Mouse (Mus musculus): ENCODE results near the gene Taco1. TPM values are rescaled to one million over a fixed set of nuclear protein-coding genes. Genes with fewer than 3 reads are reported as not detected.

Taco1 gene
- total RNA-seq, 2 experiments from 2014 or later, result 0.17 to 1.2 TPM

GRCm38 (mm10) chr11:106058020-106058419 is 7.8 kb upstream of the Taco1 start:
- ATAC-seq (replicated peaks; ENCODE audit: low FRiP score, poor library complexity, severe bottlenecking), result no peak

- ATAC-seq (replicated peaks; ENCODE audit: low FRiP score, poor library complexity, severe bottlenecking), result no peak
Measured at GRCm38 (mm10) chr11:106060549-106060948, 5.3 kb upstream of the Taco1 start.

GRCm38 (mm10) chr11:106061311-106061710 is 4.5 kb upstream of the Taco1 start:
- no peak for ATAC-seq (replicated peaks; ENCODE audit: low FRiP score, poor library complexity, severe bottlenecking)

- no peak for ATAC-seq (replicated peaks; ENCODE audit: low FRiP score, poor library complexity, severe bottlenecking)
Measured at GRCm38 (mm10) chr11:106063756-106064155, 2.1 kb upstream of the Taco1 start.

GRCm38 (mm10) chr11:106065073-106065922 is 563 bp upstream of the Taco1 start:
- ATAC-seq (replicated peaks; ENCODE audit: low FRiP score, poor library complexity, severe bottlenecking), result peak; percentile 49

- 0 out of 2 replicates have a peak, but pooled peaks have one; percentile 2 for ATAC-seq (replicated peaks; ENCODE audit: low FRiP score, poor library complexity, severe bottlenecking)
Measured at GRCm38 (mm10) chr11:106066616-106067015, 755 bp downstream of the Taco1 start.

- no peak for ATAC-seq (replicated peaks; ENCODE audit: low FRiP score, poor library complexity, severe bottlenecking)
Measured at GRCm38 (mm10) chr11:106073774-106074173, 7.9 kb downstream of the Taco1 start.

GRCm38 (mm10) chr11:106076321-106076720 is 10.5 kb downstream of the Taco1 start:
- peak; percentile 92 for ATAC-seq (replicated peaks; ENCODE audit: low FRiP score, poor library complexity, severe bottlenecking)

- peak; percentile 99 for ATAC-seq (replicated peaks; ENCODE audit: low FRiP score, poor library complexity, severe bottlenecking)
Measured at GRCm38 (mm10) chr11:106083708-106084701, 18.1 kb downstream of the Taco1 start, which contains the start of gene Map3k3. Gene Map3k3, plus strand, starts transcription at chr11:106084613.

- no peak for ATAC-seq (replicated peaks; ENCODE audit: low FRiP score, poor library complexity, severe bottlenecking)
Measured at GRCm38 (mm10) chr11:106084911-106085561, 19.2 kb downstream of the Taco1 start.

GRCm38 (mm10) chr11:106098223-106098622 is 32.4 kb downstream of the Taco1 start:
- no peak for ATAC-seq (replicated peaks; ENCODE audit: low FRiP score, poor library complexity, severe bottlenecking)

- no peak for ATAC-seq (replicated peaks; ENCODE audit: low FRiP score, poor library complexity, severe bottlenecking)
Measured at GRCm38 (mm10) chr11:106102866-106103265, 37.0 kb downstream of the Taco1 start.

GRCm38 (mm10) chr11:106106047-106106587 is 40.3 kb downstream of the Taco1 start:
- no peak for ATAC-seq (replicated peaks; ENCODE audit: low FRiP score, poor library complexity, severe bottlenecking)

GRCm38 (mm10) chr11:106111688-106112087 is 45.8 kb downstream of the Taco1 start:
- ATAC-seq (replicated peaks; ENCODE audit: low FRiP score, poor library complexity, severe bottlenecking), result no peak

- ATAC-seq (replicated peaks; ENCODE audit: low FRiP score, poor library complexity, severe bottlenecking), result no peak
Measured at GRCm38 (mm10) chr11:106122221-106122620, 56.4 kb downstream of the Taco1 start.

GRCm38 (mm10) chr11:106122736-106123135 is 56.9 kb downstream of the Taco1 start:
- no peak for ATAC-seq (replicated peaks; ENCODE audit: low FRiP score, poor library complexity, severe bottlenecking)

Measured in erythroblast, adult 5-6 weeks (primary cell).